Mouse (Mus musculus) heart, embryonic 13.5 days (tissue): ENCODE data around the gene Fam126b. TPM values are rescaled to one million over a fixed set of nuclear protein-coding genes. Genes with fewer than 3 reads are reported as not detected.

Experiments
- ATAC-seq: fragments of 200-750 bp; cut with Nextera tagmentation; 2 replicates; pipeline ENCODE4 v1.8.0; 2017; ENCODE audit warnings: moderate TSS enrichment; ENCODE audit not compliant: insufficient number of reproducible peaks, low FRiP score, low TSS enrichment; ENCODE audit errors: extremely low read depth
- H3K27ac ChIP-seq: fragments of 300-500 bp; sonication (generic); replicated peaks from 2 replicates; pipeline ENCODE4 v1.5.1; 2015; ENCODE audit warnings: moderate library complexity, mild to moderate bottlenecking, inconsistent platforms
- H3K27me3 ChIP-seq: fragments of 300-500 bp; sonication (generic); replicated peaks from 2 replicates; pipeline ENCODE4 v1.6.1; 2015; ENCODE audit warnings: mild to moderate bottlenecking, inconsistent platforms
- H3K36me3 ChIP-seq: fragments of 300-500 bp; sonication (generic); 2 replicates; pipeline ENCODE4 v1.6.1; 2015; ENCODE audit warnings: mild to moderate bottlenecking, inconsistent platforms
- H3K4me1 ChIP-seq: fragments of 300-500 bp; sonication (generic); 2 replicates; pipeline ENCODE4 v1.6.1; 2015; ENCODE audit warnings: inconsistent platforms
- H3K4me2 ChIP-seq: fragments of 300-500 bp; sonication (generic); 2 replicates; pipeline ENCODE4 v1.6.1; 2015; ENCODE audit warnings: inconsistent platforms, mild to moderate bottlenecking, moderate library complexity
- H3K4me3 ChIP-seq: fragments of 300-500 bp; sonication (generic); 2 replicates; pipeline ENCODE4 v1.5.1; 2015; ENCODE audit warnings: moderate library complexity, mild to moderate bottlenecking, inconsistent platforms
- H3K9ac ChIP-seq: fragments of 300-500 bp; sonication (generic); 2 replicates; pipeline ENCODE4 v1.6.1; 2015; ENCODE audit warnings: inconsistent platforms, mild to moderate bottlenecking, moderate library complexity
- H3K9me3 ChIP-seq: fragments of 300-500 bp; sonication (generic); 2 replicates; pipeline ENCODE4 v1.6.1; 2016; ENCODE audit warnings: inconsistent platforms
- WGBS: fragments of 180-500 bp; shearing (Covaris S2); methylation state at CpG from one replicate; pipeline ENCODE4 v1.1.7; 2015; ENCODE audit warnings: mixed read lengths; 5-methylcytosine and 5-hydroxymethylcytosine counted together
- polyA plus RNA-seq: library from polyadenylated mRNA; unstranded; fragments of >200 nt; fragmentation: Nextera tagmentation; extraction: Ambion mirVana; gene quantifications from 2 replicates; pipeline ENCODE4 v1.2.1, GENCODE M21; 2015

The Fam126b gene
- polyA plus RNA-seq, 1 experiment from 2014 or later: 3.8 TPM

DNA sequence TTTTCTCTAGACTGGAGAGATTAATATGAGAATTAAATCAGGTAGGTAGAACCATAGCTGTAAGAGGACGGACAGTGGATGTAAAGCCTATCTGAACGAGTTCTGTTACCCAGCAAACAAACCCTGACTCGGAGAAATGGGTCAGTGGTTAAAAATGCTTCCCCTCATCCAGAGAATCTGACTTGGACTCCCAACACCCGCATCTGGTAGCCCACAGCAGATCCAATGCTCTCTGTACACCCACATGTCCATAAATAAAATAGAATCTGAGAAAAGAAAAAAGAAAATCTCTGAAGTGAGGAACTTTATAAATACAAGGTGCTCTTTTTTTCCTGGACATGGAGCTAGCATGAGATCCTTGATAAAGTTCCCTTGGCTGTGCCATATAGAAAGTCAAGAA is 88.4 kb downstream of the Fam126b start:
- Histone ChIP-seq H3K9me3 (no peaks in the 10 kb centered on the region), H3K9ac (no peak overlapping the region), H3K4me1 (peaks cover under 1% of the 10 kb centered on the region; the same call in 1 of the 2 replicates), H3K4me2 (no peak overlapping the region), H3K27me3 (no peaks in the 10 kb centered on the region), H3K36me3 (peaks cover 78% of the 10 kb centered on the region), H3K4me3 (no peak overlapping the region), H3K27ac (no peak overlapping the region)
- ATAC-seq: no peak
- 93% methylated on average over 4 of the region's 4 CpGs for WGBS

DNA sequence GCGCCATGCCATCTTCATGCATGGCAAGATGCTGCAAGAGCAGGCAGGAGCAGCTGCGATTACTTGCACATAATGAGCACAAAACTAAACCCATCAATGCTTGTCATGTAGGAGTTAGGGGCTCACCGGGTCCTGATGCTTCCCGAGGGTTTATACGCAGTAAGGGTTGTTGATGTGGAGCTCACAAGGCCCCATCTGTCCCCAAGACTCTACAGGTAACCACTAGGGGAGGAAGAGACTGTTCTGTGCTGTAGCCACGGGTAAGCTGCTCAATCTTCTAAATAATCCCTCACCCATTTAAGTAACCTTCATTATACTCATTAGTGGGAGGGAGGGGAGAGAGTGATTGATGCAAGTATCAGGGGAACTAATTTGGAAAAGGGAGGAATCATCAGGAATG is 90.5 kb downstream of the Fam126b start:
- H3K4me2 ChIP-seq: no peak overlapping the region
- ATAC-seq: no peak
- peaks cover 96% of the 10 kb centered on the region for H3K36me3 ChIP-seq

DNA sequence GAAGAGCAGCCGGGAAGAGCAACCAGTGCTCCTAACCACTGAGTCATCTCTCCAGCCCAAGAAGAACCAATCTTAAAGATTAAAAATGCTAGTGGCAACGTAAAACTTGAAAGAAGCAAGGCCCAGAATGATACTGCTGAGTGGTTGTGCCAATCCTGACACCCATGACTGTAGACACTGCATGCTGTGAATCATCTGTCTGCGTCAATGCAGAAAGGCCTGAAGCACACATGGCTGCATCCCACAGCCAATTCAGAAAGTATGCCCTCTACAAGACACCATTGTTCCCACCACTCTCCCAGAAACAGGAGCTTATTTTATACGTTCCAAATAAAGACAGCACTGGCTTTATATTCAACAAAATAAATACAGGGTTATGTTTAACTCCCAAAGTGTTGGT is 103.5 kb downstream of the Fam126b start:
- Histone ChIP-seq H3K4me2 (no peak overlapping the region), H3K9me3 (no peaks in the 10 kb centered on the region), H3K4me1 (no peaks in the 10 kb centered on the region), H3K9ac (no peak overlapping the region), H3K4me3 (no peak overlapping the region), H3K36me3 (peaks cover 84% of the 10 kb centered on the region), H3K27me3 (no peaks in the 10 kb centered on the region), H3K27ac (no peak overlapping the region)
- ATAC-seq: no peak
- WGBS: 93% methylated on average over 4 of the region's 4 CpGs

More for the DNA sequence above, 90.5 kb downstream of the Fam126b start:
- no peaks in the 10 kb centered on the region for H3K27me3 ChIP-seq
- 91% methylated on average over 6 of the region's 6 CpGs for WGBS
- H3K4me1 ChIP-seq: no peaks in the 10 kb centered on the region
- H3K9me3 ChIP-seq: no peaks in the 10 kb centered on the region
- no peak overlapping the region for H3K27ac ChIP-seq
- H3K4me3 ChIP-seq: no peak overlapping the region
- H3K9ac ChIP-seq: no peak overlapping the region

DNA sequence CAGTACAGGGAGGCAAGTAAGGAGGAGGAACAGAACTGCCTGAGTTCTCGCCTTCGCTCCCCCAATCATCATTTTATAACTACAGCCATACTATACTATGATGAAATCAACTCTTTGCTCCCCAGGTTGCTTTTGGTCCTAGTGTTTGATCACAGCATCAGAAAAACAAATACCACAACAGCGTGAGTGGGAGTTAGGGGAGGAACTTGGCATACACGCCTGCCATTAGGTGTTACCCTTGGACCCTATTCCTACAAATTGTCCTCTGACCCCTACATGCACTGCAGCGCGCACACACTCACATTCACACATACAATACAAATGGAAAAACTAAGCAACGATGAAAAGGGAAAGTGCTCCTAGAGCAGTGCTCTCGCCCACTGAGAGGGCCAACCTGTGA is 110.5 kb downstream of the Fam126b start:
- H3K27me3 ChIP-seq: no peaks in the 10 kb centered on the region
- WGBS: 94% methylated on average over 8 of the region's 8 CpGs
- ATAC-seq: no peak
- H3K4me1 ChIP-seq: no peaks in the 10 kb centered on the region
- no peaks in the 10 kb centered on the region for H3K9me3 ChIP-seq
- no peak overlapping the region for H3K27ac ChIP-seq
- no peak overlapping the region for H3K9ac ChIP-seq
- H3K36me3 ChIP-seq: peaks cover 92% of the 10 kb centered on the region
- no peak overlapping the region for H3K4me2 ChIP-seq
- H3K4me3 ChIP-seq: no peak overlapping the region

Other genes with a start within 250 kb of the Fam126b start
- gene Bzw1, start 193.4 kb downstream of the Fam126b start, polyA plus RNA-seq: 205 and 209 TPM in 2 replicates
- 117 and 129 TPM in 2 replicates for gene Clk1, start 162.3 kb downstream of the Fam126b start, polyA plus RNA-seq
- 28.9 and 30.2 TPM in 2 replicates for gene Nif3l1, start 141.2 kb downstream of the Fam126b start, polyA plus RNA-seq
- 30.9 and 37.9 TPM in 2 replicates for gene Ppil3, start 140.8 kb downstream of the Fam126b start, polyA plus RNA-seq
- 19.6 and 21.1 TPM in 2 replicates for gene Orc2, start 81.2 kb downstream of the Fam126b start, polyA plus RNA-seq
- 195 and 218 TPM in 2 replicates for gene Ndufb3, start 61 bp upstream of the Fam126b start, polyA plus RNA-seq
- gene Als2cr12, start 109.7 kb upstream of the Fam126b start, polyA plus RNA-seq: not detected in 2 replicates
- 29.2 and 40.0 TPM in 2 replicates for gene Cflar, start 125.2 kb upstream of the Fam126b start, polyA plus RNA-seq
- gene Casp8, start 209.1 kb upstream of the Fam126b start, polyA plus RNA-seq: 18.4 and 18.7 TPM in 2 replicates